Mouse (Mus musculus): ENCODE data around the gene Fchsd2.

The Fchsd2 gene

GRCm38 (mm10) chr7:101321218-101321827 lies 228.7 kb downstream of the Fchsd2 start:
- DNase-seq: peak; percentile 61 to 64

DNA sequence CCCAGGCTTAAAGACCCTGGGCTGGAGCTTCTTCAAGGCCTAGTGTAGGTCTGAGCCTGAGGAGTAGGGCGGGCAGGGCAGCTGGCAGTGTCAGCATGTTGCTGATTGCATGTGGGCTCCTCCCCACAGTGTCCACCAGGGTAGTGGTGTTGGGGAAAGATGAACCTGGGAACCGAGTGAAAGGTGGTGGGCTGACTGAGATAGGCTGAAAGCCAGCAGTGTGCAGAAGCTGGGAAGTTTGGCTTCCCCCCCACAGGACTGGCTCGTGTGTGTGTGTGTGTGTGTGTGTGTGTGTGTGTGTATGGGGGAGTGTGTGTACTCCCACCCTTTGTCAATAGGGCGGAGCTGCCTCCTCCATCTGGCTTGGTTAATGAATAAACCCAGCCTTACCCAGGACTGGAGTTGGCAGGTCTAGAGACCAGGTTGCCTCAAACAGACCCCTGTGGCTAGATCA lies 230.5 kb downstream of the Fchsd2 start:
- peak; percentile 56 to 63 for DNase-seq

DNA sequence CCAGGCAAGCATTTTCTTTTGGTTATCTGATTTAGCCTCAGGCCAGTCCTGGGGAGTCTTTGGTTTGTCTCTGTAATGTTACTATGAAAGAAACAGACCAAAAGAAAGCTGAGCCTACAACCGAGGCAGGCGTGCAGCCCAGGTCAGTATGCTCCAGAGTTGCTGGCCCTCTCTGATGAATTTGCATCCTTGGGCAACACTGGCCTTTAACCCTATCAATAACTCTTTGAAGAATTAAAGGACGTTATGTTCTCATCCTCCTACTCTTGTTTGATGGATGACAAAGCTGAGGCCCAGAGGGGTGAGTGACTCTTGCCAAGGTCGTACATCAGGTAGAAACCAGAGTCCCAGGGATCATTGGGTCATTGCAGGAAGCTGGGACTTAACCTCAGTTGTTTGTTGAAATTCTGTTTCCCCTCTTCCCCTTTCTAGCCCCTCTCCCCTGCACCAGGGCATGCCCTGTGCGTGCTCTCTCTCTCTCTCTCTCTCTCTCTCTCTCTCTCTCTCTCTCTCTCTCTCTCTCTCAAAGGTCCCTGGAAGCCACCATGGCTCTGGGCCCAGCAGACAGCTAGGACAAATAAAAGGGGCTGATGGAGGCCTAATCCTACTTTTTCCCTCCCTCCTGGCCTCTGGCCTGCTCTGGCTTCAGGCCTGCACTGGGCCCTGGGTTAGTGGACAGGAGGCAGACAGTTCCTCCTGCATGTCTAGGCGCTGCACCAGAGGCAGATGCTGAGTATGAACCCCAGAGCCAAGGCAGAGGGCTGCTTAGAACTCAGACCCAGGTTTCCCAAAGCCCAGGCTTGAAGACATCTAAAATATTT lies 231.7 kb downstream of the Fchsd2 start:
- peak; percentile 67 to 70 for DNase-seq

DNA sequence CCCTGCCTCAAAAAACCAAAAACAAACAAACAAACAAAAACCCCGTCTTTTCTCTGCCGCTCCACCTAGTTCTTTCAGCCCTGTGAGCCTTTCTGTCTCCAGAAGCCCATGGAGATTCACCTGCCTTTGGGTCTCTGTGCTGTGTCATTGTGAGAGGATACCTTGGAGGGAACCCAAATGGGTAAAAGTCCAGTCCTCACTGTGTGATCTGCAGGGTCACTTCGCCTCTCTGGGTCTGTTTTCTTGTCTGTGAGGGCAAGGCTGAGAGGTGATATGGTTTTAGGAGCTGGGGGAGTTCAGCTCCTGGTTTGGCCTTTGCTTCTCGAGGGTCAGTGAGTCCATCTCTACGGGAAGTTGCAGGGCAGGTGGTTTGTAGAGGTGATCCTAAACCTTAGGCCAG lies 233.3 kb downstream of the Fchsd2 start:
- DNase-seq: no peak

- DNase-seq: no peak
Measured at GRCm38 (mm10) chr7:101327263-101327662, 234.6 kb downstream of the Fchsd2 start.

- no peak for DNase-seq
Measured at GRCm38 (mm10) chr7:101327786-101328185, 235.1 kb downstream of the Fchsd2 start.

DNA sequence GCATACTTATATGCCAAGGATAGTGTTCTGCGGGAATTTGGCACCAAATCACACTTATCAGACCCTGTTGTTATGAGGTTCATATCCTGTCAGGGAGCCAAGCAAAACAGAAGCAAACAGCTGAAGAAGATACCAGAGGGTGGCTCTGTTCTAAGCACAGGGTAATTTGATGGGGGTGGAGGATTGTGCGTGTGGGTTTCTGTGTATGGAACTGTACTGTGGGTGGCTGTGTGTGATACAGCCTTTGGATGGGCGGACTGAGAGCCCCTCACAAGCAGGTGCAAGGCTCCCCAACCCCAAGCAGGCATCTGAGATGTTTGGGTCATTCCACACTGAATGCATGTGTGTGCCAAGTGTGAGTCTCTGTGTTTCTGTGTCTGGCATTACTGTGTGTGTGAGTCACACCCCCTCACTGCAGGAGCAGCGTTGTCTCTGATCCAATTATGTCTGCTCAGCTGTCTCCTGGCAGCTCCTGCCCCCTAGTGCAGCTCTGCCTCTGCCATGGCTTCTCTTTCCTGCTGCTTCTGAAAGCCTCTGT lies 236.0 kb downstream of the Fchsd2 start:
- DNase-seq: peak; percentile 56 to 60

- no peak for DNase-seq
Measured at GRCm38 (mm10) chr7:101329606-101330005, 236.9 kb downstream of the Fchsd2 start.

GRCm38 (mm10) chr7:101330074-101330840 lies 237.6 kb downstream of the Fchsd2 start:
- DNase-seq: peak; percentile 60 to 61

- peak; percentile 36 to 61 for DNase-seq
Measured at GRCm38 (mm10) chr7:101330841-101331173, 238.1 kb downstream of the Fchsd2 start.

- DNase-seq: no peak
Measured at GRCm38 (mm10) chr7:101332045-101332831, 239.6 kb downstream of the Fchsd2 start.
